Comparison of ENCODE assay signal across 8 mouse cellular contexts in the genomic region with DNA sequence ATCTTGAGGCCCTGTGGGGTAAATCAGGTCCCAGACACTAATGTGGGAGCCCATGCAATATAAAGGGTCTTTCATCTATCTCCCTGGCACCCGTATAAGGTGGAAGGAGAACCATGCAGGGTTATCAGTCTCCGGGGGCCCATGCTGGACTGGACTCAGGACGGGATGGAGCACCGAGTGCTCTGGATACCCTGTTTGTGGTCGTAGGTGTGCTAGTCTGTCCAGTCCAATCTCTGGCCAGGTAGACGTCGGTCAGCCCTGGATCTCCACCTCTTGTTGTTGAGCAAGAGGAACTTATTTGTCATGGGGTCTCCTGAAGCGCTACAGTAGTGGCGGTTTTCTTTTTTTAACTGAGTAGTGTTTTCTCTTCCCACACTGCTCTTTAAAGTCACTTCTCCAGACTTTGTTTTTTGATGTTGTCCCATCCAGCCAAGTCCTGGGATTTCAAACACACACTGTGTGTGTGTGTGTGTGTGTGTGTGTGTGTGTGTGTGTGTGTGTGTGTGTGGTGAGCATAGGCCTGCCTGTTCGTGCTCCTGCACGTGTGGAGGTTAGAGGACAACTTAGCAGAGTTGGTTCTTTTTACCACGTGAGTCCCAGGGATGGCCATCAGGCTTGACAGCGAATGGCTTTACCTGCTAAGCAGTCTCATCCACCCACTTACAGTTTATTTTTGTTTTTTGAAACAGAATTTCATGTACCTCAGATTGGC. TPM values are rescaled to one million over a fixed set of nuclear protein-coding genes. Genes with fewer than 3 reads are reported as not detected.
DNase-seq lines count a peak whose midpoint lies in the region; ATAC-seq lines count a peak whose summit lies in the region.

No protein-coding gene starts in this region.

- no peaks in the 10 kb centered on the region for H3K27me3 ChIP-seq in heart, embryonic 15.5 days
- H3K27me3 ChIP-seq in hindbrain, embryonic 13.5 days = no peaks in the 10 kb centered on the region
- no peaks in the 10 kb centered on the region for H3K27me3 ChIP-seq in midbrain, embryonic 15.5 days (replicated peaks)

- peaks cover 6% of the 10 kb centered on the region for H3K36me3 ChIP-seq in heart, embryonic 15.5 days
- peaks cover 26% of the 10 kb centered on the region for H3K36me3 ChIP-seq in hindbrain, embryonic 13.5 days
- peaks cover 10% of the 10 kb centered on the region; the same call in 1 of the 2 replicates for H3K36me3 ChIP-seq in midbrain, embryonic 15.5 days (replicated peaks)

- WGBS in heart, embryonic 15.5 days = 32% methylated on average over 13 of the region's 13 CpGs
- 47% methylated on average over 13 of the region's 13 CpGs for WGBS in hindbrain, embryonic 13.5 days
- whole genome bisulfite sequencing in midbrain, embryonic 15.5 days = 49% methylated on average over 13 of the region's 13 CpGs

- peak overlapping the region; percentile 95 for H3K27ac ChIP-seq in heart, embryonic 15.5 days
- H3K27ac ChIP-seq in hindbrain, embryonic 13.5 days = peak overlapping the region; percentile 96
- H3K27ac ChIP-seq in midbrain, embryonic 15.5 days = 0 out of 2 replicates have a peak overlapping the region, but pooled peaks have one; percentile 95

- intact Hi-C loops in heart, postnatal 10 days (cut with DNase I) = loop anchor here (10.0 kb wide), 1 partner anchor 357 kb away; no protein-coding TSS in a partner anchor

- peak overlapping the region; percentile 74 for H3K4me2 ChIP-seq in heart, embryonic 15.5 days
- H3K4me2 ChIP-seq in hindbrain, embryonic 13.5 days = peak overlapping the region; percentile 82
- H3K4me2 ChIP-seq in midbrain, embryonic 15.5 days = peak overlapping the region; percentile 94

- peak overlapping the region; percentile 81 for H3K9ac ChIP-seq in heart, embryonic 15.5 days
- peak overlapping the region; percentile 98 for H3K9ac ChIP-seq in hindbrain, embryonic 13.5 days
- H3K9ac ChIP-seq in midbrain, embryonic 15.5 days = peak overlapping the region; percentile 97

- no peak for DNase-seq in heart, postnatal 10 days
- peak; percentile 40 for DNase-seq in R1 (ENCODE audit: low read depth, low spot score)
- no peak for DNase-seq in embryo, embryonic 11 days
- no peak for DNase-seq in layer of hippocampus, adult 18-20 months (ENCODE audit: low spot score in 2 of 2)
- DNase-seq in right cerebral cortex, postnatal 14 days = no peak

- H3K9me3 ChIP-seq in heart, embryonic 15.5 days (replicated peaks) = no peaks in the 10 kb centered on the region
- H3K9me3 ChIP-seq in hindbrain, embryonic 13.5 days = no peaks in the 10 kb centered on the region
- H3K9me3 ChIP-seq in midbrain, embryonic 15.5 days = no peaks in the 10 kb centered on the region

- peak overlapping the region; percentile 88 for H3K4me3 ChIP-seq in heart, embryonic 15.5 days
- peak overlapping the region; percentile 98 for H3K4me3 ChIP-seq in hindbrain, embryonic 13.5 days
- peak overlapping the region; percentile 95 for H3K4me3 ChIP-seq in midbrain, embryonic 15.5 days

- H3K4me1 ChIP-seq in heart, embryonic 15.5 days (replicated peaks) = peaks cover 38% of the 10 kb centered on the region
- H3K4me1 ChIP-seq in hindbrain, embryonic 13.5 days (replicated peaks) = peaks cover 66% of the 10 kb centered on the region
- peaks cover 59% of the 10 kb centered on the region for H3K4me1 ChIP-seq in midbrain, embryonic 15.5 days

- ATAC-seq in heart, embryonic 15.5 days (replicated peaks; ENCODE audit: insufficient number of reproducible peaks, insufficient read depth, low FRiP score, low read depth) = no peak
- no peak for ATAC-seq in hindbrain, embryonic 13.5 days (ENCODE audit: low FRiP score)
- no peak for ATAC-seq in midbrain, embryonic 15.5 days (replicated peaks)

RNA-seq across cellular contexts. Expression of a gene that starts 1.4 kb away (rescaled TPM):
- 11.9 and 15.2 TPM in 2 replicates for polyA plus RNA-seq in heart, embryonic 15.5 days (2015; fragmentation: Nextera tagmentation; extraction: Ambion mirVana)
- 10 to 100 TPM; 17.6 to 19.2 TPM for total RNA-seq in heart, postnatal 10 days (2021)
- 29.1 and 30.8 TPM in 2 replicates for polyA plus RNA-seq in hindbrain, embryonic 13.5 days (2015; fragmentation: Nextera tagmentation; extraction: Ambion mirVana)
- 33.2 and 35.9 TPM in 2 replicates for polyA plus RNA-seq in midbrain, embryonic 15.5 days (2015; fragmentation: Nextera tagmentation; extraction: Ambion mirVana)
- total RNA-seq in layer of hippocampus, adult 18-20 months (2021) = 10 to 100 TPM; 40.7 to 41.7 TPM

RNA-seq across cellular contexts. Expression of a gene that starts 1.6 kb away (rescaled TPM):
- polyA plus RNA-seq in heart, embryonic 15.5 days (2015; fragmentation: Nextera tagmentation; extraction: Ambion mirVana) = 28.4 and 30.2 TPM in 2 replicates
- 10 to 100 TPM; 47.2 to 52.3 TPM for total RNA-seq in heart, postnatal 10 days (2021)
- 76.0 and 82.5 TPM in 2 replicates for polyA plus RNA-seq in hindbrain, embryonic 13.5 days (2015; fragmentation: Nextera tagmentation; extraction: Ambion mirVana)
- polyA plus RNA-seq in midbrain, embryonic 15.5 days (2015; fragmentation: Nextera tagmentation; extraction: Ambion mirVana) = 87.4 and 87.5 TPM in 2 replicates
- 10 to 100 TPM; 63.0 to 64.0 TPM for total RNA-seq in layer of hippocampus, adult 18-20 months (2021)
